Mouse (Mus musculus) lung, embryonic 15.5 days (tissue): ENCODE measurements around the gene Eif4e. TPM values are rescaled to one million over a fixed set of nuclear protein-coding genes. Genes with fewer than 3 reads are reported as not detected.

Source experiments
- ATAC-seq: fragments of 200-750 bp; cut with Nextera tagmentation; 2 replicates; pipeline ENCODE4 v1.8.0; 2017; ENCODE audit warnings: moderate number of reproducible peaks, borderline replicate concordance; ENCODE audit not compliant: low FRiP score, low TSS enrichment; ENCODE audit errors: extremely low read depth
- H3K27ac ChIP-seq: fragments of 300-500 bp; sonication (generic); 2 replicates; pipeline ENCODE4 v1.5.1; 2015; ENCODE audit warnings: moderate library complexity, mild to moderate bottlenecking, inconsistent platforms
- H3K27me3 ChIP-seq: fragments of 300-500 bp; sonication (generic); 2 replicates; pipeline ENCODE4 v1.6.1; 2015; ENCODE audit warnings: inconsistent platforms
- H3K36me3 ChIP-seq: fragments of 300-500 bp; sonication (generic); 2 replicates; pipeline ENCODE4 v1.6.1; 2015; ENCODE audit warnings: inconsistent platforms
- H3K4me1 ChIP-seq: fragments of 300-500 bp; sonication (generic); 2 replicates; pipeline ENCODE4 v1.6.1; 2015; ENCODE audit warnings: inconsistent platforms
- H3K4me2 ChIP-seq: fragments of 300-500 bp; sonication (generic); 2 replicates; pipeline ENCODE4 v1.6.1; 2015; ENCODE audit warnings: inconsistent platforms, mild to moderate bottlenecking, moderate library complexity
- H3K4me3 ChIP-seq: fragments of 300-500 bp; sonication (generic); 2 replicates; pipeline ENCODE4 v1.5.1; 2015; ENCODE audit warnings: mild to moderate bottlenecking, inconsistent platforms
- H3K9ac ChIP-seq: fragments of 300-500 bp; sonication (generic); 2 replicates; pipeline ENCODE4 v1.6.1; 2015; ENCODE audit warnings: inconsistent platforms
- H3K9me3 ChIP-seq: fragments of 300-500 bp; sonication (generic); 2 replicates; pipeline ENCODE4 v1.6.1; 2016; ENCODE audit warnings: inconsistent platforms
- WGBS: fragments of 180-500 bp; shearing (Covaris S2); methylation state at CpG from one replicate; pipeline ENCODE4 v1.1.7; 2015; 5-methylcytosine and 5-hydroxymethylcytosine counted together
- polyA plus RNA-seq: library from polyadenylated mRNA; unstranded; fragments of >200 nt; fragmentation: Nextera tagmentation; extraction: Ambion mirVana; gene quantifications from 2 replicates; pipeline ENCODE4 v1.2.1, GENCODE M21; 2015

The Eif4e gene
- polyA plus RNA-seq, 1 experiment from 2014 or later, result 357 TPM

- no peaks in the 10 kb centered on the region for H3K36me3 ChIP-seq
- H3K27ac ChIP-seq, result peak overlapping the region; percentile 93; the same call in 1 of the 2 replicates
- H3K27me3 ChIP-seq, result no peaks in the 10 kb centered on the region
- H3K4me2 ChIP-seq, result no peak overlapping the region; the same call in 1 of the 2 replicates
- no peaks in the 10 kb centered on the region for H3K9me3 ChIP-seq
- no peak overlapping the region for H3K9ac ChIP-seq
- 60% methylated on average over 8 of the region's 8 CpGs for WGBS
- peaks cover 29% of the 10 kb centered on the region for H3K4me1 ChIP-seq
- ATAC-seq, result no peak
- no peak overlapping the region for H3K4me3 ChIP-seq
Observed at GRCm38 (mm10) chr3:138525494-138525893, 485 bp upstream of the Eif4e start.

- no peaks in the 10 kb centered on the region for H3K9me3 ChIP-seq
- peak overlapping the region; percentile 78 for H3K4me2 ChIP-seq
- peak overlapping the region; percentile 96 for H3K9ac ChIP-seq
- ATAC-seq, result peak; percentile 92
- no peaks in the 10 kb centered on the region for H3K36me3 ChIP-seq
- under 1% methylated on average over 73 of the region's 85 CpGs for WGBS
- peaks cover 42% of the 10 kb centered on the region for H3K4me1 ChIP-seq
- H3K27me3 ChIP-seq, result no peaks in the 10 kb centered on the region
- H3K27ac ChIP-seq, result peak overlapping the region; percentile 93
- peak overlapping the region; percentile 100 for H3K4me3 ChIP-seq
Observed at GRCm38 (mm10) chr3:138526916-138527666, 1.1 kb downstream of the Eif4e start.

- Histone ChIP-seq H3K36me3 (no peaks in the 10 kb centered on the region), H3K27ac (peak overlapping the region; percentile 93), H3K9ac (peak overlapping the region; percentile 96), H3K4me1 (peaks cover 46% of the 10 kb centered on the region), H3K4me2 (peak overlapping the region; percentile 74), H3K27me3 (no peaks in the 10 kb centered on the region), H3K4me3 (peak overlapping the region; percentile 100), H3K9me3 (no peaks in the 10 kb centered on the region)
- peak; percentile 71 for ATAC-seq
- under 1% methylated on average over 48 of the region's 64 CpGs for WGBS
Observed at GRCm38 (mm10) chr3:138527667-138528231, 1.8 kb downstream of the Eif4e start.

GRCm38 (mm10) chr3:138528265-138528664 is 2.3 kb downstream of the Eif4e start:
- Histone ChIP-seq H3K9ac (peak overlapping the region; percentile 96), H3K27me3 (no peaks in the 10 kb centered on the region), H3K9me3 (no peaks in the 10 kb centered on the region), H3K36me3 (no peaks in the 10 kb centered on the region), H3K4me1 (peaks cover 46% of the 10 kb centered on the region), H3K4me2 (peak overlapping the region; percentile 74), H3K4me3 (peak overlapping the region; percentile 100), H3K27ac (no peak overlapping the region)
- no peak for ATAC-seq
- under 1% methylated on average over 16 of the region's 16 CpGs for WGBS

GRCm38 (mm10) chr3:138530578-138531478 is 4.8 kb downstream of the Eif4e start:
- H3K4me1 ChIP-seq, result peaks cover 42% of the 10 kb centered on the region
- no peak for ATAC-seq
- no peak overlapping the region for H3K9ac ChIP-seq
- H3K9me3 ChIP-seq, result no peaks in the 10 kb centered on the region
- no peak overlapping the region for H3K4me3 ChIP-seq
- H3K27ac ChIP-seq, result no peak overlapping the region
- H3K27me3 ChIP-seq, result no peaks in the 10 kb centered on the region
- H3K4me2 ChIP-seq, result no peak overlapping the region
- H3K36me3 ChIP-seq, result peaks cover 2% of the 10 kb centered on the region; the same call in 1 of the 2 replicates
- WGBS, result 58% methylated on average over 8 of the region's 8 CpGs

GRCm38 (mm10) chr3:138531479-138532181 is 5.7 kb downstream of the Eif4e start:
- Histone ChIP-seq H3K9me3 (no peaks in the 10 kb centered on the region), H3K4me2 (no peak overlapping the region), H3K4me3 (no peak overlapping the region), H3K36me3 (peaks cover 4% of the 10 kb centered on the region; the same call in 1 of the 2 replicates), H3K9ac (no peak overlapping the region), H3K27ac (no peak overlapping the region), H3K4me1 (peaks cover 38% of the 10 kb centered on the region), H3K27me3 (no peaks in the 10 kb centered on the region)
- WGBS, result 45% methylated on average over 12 of the region's 12 CpGs
- no peak for ATAC-seq

- no peak overlapping the region for H3K4me2 ChIP-seq
- no peaks in the 10 kb centered on the region for H3K9me3 ChIP-seq
- ATAC-seq, result no peak
- WGBS, result 43% methylated on average over 2 of the region's 2 CpGs
- H3K36me3 ChIP-seq, result peaks cover 4% of the 10 kb centered on the region; the same call in 1 of the 2 replicates
- no peaks in the 10 kb centered on the region for H3K27me3 ChIP-seq
- peaks cover 38% of the 10 kb centered on the region for H3K4me1 ChIP-seq
- H3K4me3 ChIP-seq, result no peak overlapping the region
- no peak overlapping the region for H3K9ac ChIP-seq
- H3K27ac ChIP-seq, result no peak overlapping the region
Observed at GRCm38 (mm10) chr3:138532764-138533163, 6.8 kb downstream of the Eif4e start.

GRCm38 (mm10) chr3:138536031-138536430 is 10.1 kb downstream of the Eif4e start:
- ATAC-seq, result no peak
- no peak overlapping the region for H3K9ac ChIP-seq
- H3K27me3 ChIP-seq, result no peaks in the 10 kb centered on the region
- WGBS, result 92% methylated on average over 2 of the region's 2 CpGs
- no peak overlapping the region for H3K4me2 ChIP-seq
- H3K9me3 ChIP-seq, result no peaks in the 10 kb centered on the region
- H3K27ac ChIP-seq, result no peak overlapping the region
- peaks cover 14% of the 10 kb centered on the region for H3K4me1 ChIP-seq
- H3K4me3 ChIP-seq, result no peak overlapping the region
- peaks cover 4% of the 10 kb centered on the region; the same call in 1 of the 2 replicates for H3K36me3 ChIP-seq

GRCm38 (mm10) chr3:138542621-138543020 is 16.6 kb downstream of the Eif4e start:
- H3K9me3 ChIP-seq, result no peaks in the 10 kb centered on the region
- H3K36me3 ChIP-seq, result no peaks in the 10 kb centered on the region
- H3K9ac ChIP-seq, result no peak overlapping the region
- H3K4me1 ChIP-seq, result peaks cover 8% of the 10 kb centered on the region
- no peak overlapping the region for H3K4me3 ChIP-seq
- no peak overlapping the region for H3K4me2 ChIP-seq
- ATAC-seq, result no peak
- WGBS, result 57% methylated on average over 3 of the region's 3 CpGs
- no peak overlapping the region for H3K27ac ChIP-seq
- H3K27me3 ChIP-seq, result no peaks in the 10 kb centered on the region

GRCm38 (mm10) chr3:138544117-138544516 is 18.1 kb downstream of the Eif4e start:
- no peak overlapping the region for H3K27ac ChIP-seq
- no peaks in the 10 kb centered on the region for H3K36me3 ChIP-seq
- no peak overlapping the region for H3K4me3 ChIP-seq
- H3K4me2 ChIP-seq, result no peak overlapping the region
- no peaks in the 10 kb centered on the region for H3K9me3 ChIP-seq
- no peak for ATAC-seq
- H3K9ac ChIP-seq, result no peak overlapping the region
- H3K27me3 ChIP-seq, result no peaks in the 10 kb centered on the region
- 83% methylated on average over 4 of the region's 4 CpGs for WGBS
- peaks cover 10% of the 10 kb centered on the region for H3K4me1 ChIP-seq

- no peak overlapping the region for H3K27ac ChIP-seq
- no peak overlapping the region for H3K4me2 ChIP-seq
- H3K4me1 ChIP-seq, result peaks cover 4% of the 10 kb centered on the region
- no peak overlapping the region for H3K4me3 ChIP-seq
- peaks cover 19% of the 10 kb centered on the region for H3K36me3 ChIP-seq
- no peak overlapping the region for H3K9ac ChIP-seq
- no peaks in the 10 kb centered on the region for H3K27me3 ChIP-seq
- ATAC-seq, result no peak
- WGBS, result 80% methylated on average over 2 of the region's 2 CpGs
- H3K9me3 ChIP-seq, result no peaks in the 10 kb centered on the region
Observed at GRCm38 (mm10) chr3:138546678-138547077, 20.7 kb downstream of the Eif4e start.
